Mouse (Mus musculus) ovary, adult 10 weeks (tissue): ENCODE data around the gene Pdss2. TPM values are rescaled to one million over a fixed set of nuclear protein-coding genes. Genes with fewer than 3 reads are reported as not detected.

Experiments
- polyA plus RNA-seq: library from polyadenylated mRNA; stranded (reverse); fragments of 350-450 nt; fragmentation: Illumina TruSeq; extraction: RNeasy Lipid Tissue Mini Kit (QIAGEN cat#74804); gene quantifications from one replicate; pipeline ENCODE4 v1.2.3, GENCODE M21; 2014

Gene Pdss2
- 18.3 TPM for polyA plus RNA-seq

GRCm38 (mm10) chr10:43220910-43221625 lies at the start of gene Pdss2:
Gene Pdss2 (plus strand): TSS chr10:43221486.

GRCm38 (mm10) chr10:43174326-43175155 lies 46.7 kb upstream of the Pdss2 start, which contains the start of the genes Sobp and 9030612E09Rik:
Gene Sobp (minus strand): TSS chr10:43174530.
Gene 9030612E09Rik (plus strand): TSS chr10:43174704.

GRCm38 (mm10) chr10:43478751-43479435 lies 257.6 kb downstream of the Pdss2 start, which contains the start of gene Bend3:
Gene Bend3 (plus strand): TSS chr10:43478831.

Other genes with a start within 250 kb of the Pdss2 start
- gene Sobp, start 47.0 kb upstream of the Pdss2 start, polyA plus RNA-seq, result 13.9 TPM
- 0.80 TPM for gene 9030612E09Rik, start 46.8 kb upstream of the Pdss2 start, polyA plus RNA-seq